Mouse (Mus musculus) embryo, embryonic 9.5 days (tissue): ENCODE results near the gene Chmp2b.

Source experiments
- DNase-seq: peaks from one replicate; pipeline ENCODE4 v3.0.0-alpha.2; 2017; ENCODE audit errors: extremely low spot score

The Chmp2b gene

DNA sequence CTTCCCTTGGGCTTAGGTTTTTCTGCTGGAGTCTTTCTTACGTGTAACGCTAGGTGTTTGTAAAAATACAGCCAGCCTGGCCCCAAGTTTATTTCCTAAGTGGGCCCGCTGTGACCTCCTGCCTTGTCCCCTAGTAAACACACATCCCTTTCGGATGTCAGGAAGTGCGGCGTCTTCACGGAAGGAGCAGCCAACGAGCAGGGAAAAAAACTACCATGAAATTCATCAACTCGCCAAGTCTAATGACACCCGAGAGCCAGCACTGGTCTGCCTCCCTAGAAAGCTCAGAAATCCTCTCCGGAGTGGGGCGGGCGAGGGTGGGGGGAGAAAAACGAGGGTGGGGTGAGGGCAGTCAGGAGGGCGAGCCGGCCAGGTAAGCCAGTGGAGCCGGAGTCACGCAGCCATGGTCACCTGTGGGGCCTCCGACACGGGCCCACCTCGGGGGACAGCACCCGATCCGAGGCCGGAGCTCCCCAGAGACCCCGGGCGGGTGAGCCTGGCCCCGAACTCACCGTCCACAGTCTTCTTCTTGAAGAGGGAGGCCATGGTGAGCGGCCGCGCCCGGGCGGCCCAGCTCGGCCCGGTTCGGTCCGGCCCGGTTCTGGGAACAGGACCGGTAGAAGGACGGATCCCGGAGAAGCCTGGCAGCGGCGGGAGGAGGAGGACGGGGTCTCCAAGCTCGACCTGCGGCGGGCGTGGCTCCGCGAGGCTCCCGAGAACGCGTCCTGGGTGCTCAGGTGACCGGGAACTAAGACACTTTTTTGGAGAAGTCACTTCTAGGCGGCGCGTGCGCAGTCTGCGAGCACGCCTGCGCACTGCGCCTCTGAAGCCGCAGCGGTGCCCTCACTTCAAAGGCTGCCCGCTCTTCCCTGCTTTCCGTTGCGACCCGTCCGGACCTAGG, at the start of gene Chmp2b:
TSS of gene Chmp2b (minus strand) at position 764 of the 901 bp plus-strand sequence.
- DNase-seq = peak; percentile 80

- no peak for DNase-seq
Observed at GRCm38 (mm10) chr16:65611678-65612077, 49.2 kb upstream of the Chmp2b start.

DNA sequence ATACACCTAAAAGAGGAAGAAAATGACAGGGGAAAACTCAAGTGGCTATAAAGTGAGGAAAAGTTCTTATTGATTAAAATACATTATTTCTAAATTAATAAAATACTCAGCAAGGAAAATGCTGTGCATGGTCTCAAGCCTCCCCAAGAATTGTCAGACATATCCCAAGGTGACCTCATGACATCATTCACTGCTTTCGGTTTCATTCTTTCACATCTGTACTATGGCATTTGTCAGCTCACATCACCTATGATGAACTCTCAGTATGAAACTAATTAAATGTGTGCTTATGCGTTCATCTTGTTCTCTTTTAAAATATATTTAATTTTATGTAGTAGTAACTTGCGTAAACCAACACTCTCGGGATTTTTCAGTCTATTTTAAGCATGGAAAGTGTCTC, 38.3 kb upstream of the Chmp2b start:
- no peak for DNase-seq

- no peak for DNase-seq
Observed at GRCm38 (mm10) chr16:65586111-65586865, 23.8 kb upstream of the Chmp2b start.

- DNase-seq = no peak
Observed at GRCm38 (mm10) chr16:65585699-65586098, 23.2 kb upstream of the Chmp2b start.

DNA sequence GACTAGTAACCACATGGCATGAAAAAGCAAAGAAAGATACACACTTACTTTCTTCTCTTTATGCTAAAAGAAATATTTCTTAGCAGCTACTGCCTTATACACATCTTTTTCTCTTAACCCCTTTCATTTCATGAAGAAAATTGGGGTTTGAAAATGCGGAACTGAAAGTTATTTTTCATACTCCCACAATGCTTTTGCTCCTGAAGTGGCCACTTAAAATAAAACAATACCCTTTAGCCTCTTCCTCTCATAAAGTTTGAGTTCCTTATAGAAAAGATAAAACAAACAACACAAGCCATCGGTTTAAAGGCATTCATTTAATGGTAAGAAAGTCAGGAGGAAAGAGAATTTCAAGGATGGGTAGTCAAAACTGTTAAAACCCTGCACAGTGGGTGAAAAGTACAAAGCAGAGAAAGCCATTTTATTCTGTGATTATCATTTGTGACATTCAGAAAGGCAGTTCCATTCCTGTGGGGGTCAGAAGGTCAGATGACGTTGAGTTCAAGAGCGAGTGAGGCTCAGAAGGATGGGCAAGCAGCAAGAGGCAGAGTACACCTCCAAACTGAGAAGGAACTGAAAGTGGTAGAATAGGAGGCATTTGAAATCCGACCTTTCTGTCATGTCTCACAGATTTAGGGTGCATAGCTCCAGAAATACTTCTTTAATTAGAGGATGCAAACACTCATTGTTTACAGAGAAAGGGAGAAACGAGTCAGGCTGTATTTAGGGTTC, 14.9 kb upstream of the Chmp2b start:
- DNase-seq = no peak

GRCm38 (mm10) chr16:65568853-65569252, 6.3 kb upstream of the Chmp2b start:
- DNase-seq = no peak

- DNase-seq = no peak
Observed at GRCm38 (mm10) chr16:65564951-65565350, 2.4 kb upstream of the Chmp2b start.

GRCm38 (mm10) chr16:65564306-65564705, 1.8 kb upstream of the Chmp2b start:
- DNase-seq = no peak

DNA sequence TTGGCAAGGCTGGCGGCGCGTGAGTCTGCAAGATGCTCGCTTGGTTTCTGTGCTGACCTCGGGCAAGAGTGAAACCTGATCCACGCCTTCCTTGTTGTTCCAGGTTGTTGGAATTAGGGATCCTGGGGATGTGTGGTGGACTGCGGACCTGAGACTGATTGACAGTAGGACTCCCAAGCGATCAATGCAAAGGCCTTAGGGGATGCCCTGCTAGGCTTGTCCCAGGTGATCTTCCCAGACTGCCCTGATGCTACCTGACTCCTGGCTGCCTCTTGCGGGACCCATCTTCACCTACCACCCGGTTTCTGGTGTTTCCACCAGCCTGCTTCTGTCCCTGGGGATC, 309 bp upstream of the Chmp2b start:
- DNase-seq = no peak

- DNase-seq = peak; percentile 10
Observed at GRCm38 (mm10) chr16:65560996-65561962, 1.2 kb downstream of the Chmp2b start.

GRCm38 (mm10) chr16:65559591-65559990, 2.9 kb downstream of the Chmp2b start:
- no peak for DNase-seq

- DNase-seq = no peak
Observed at GRCm38 (mm10) chr16:65557369-65557768, 5.2 kb downstream of the Chmp2b start.

DNA sequence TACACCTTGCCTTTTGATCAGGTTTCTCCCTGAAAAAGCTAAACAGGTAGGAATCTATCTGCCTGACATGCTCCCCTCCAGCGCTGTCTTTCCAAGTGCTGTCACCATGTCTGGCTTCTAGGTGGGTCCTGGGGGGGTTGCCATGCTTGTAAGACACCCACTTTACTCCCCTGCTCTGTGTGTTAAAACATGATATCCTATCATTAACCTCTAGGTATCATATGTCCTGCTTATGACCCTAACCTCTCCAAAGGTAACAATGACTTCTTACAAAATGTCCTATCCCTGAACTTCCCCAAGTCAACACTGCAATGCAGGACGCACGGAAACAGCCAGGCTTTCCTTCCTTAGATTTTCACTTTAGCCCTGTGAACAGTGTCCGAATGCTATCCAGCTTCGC, 8.3 kb downstream of the Chmp2b start:
- DNase-seq = no peak

DNA sequence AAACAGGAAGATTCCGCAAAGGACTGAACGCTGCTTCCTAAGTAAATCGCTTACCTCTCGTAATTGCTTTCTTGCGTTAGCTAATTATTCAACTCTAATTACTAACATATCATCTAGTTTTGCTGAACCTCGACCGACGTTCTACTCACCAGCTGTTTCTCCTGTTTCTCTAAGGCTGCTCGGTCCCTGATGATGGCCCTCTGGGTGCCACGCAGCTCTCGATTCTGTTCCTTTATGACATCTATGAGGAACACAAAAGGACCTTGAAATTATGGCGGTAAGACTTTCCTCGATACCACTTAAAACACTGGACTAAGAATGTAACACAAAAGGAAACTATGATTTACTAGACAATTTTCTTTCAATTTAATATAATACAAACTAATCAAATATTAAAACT, 11.7 kb downstream of the Chmp2b start:
- no peak for DNase-seq

DNA sequence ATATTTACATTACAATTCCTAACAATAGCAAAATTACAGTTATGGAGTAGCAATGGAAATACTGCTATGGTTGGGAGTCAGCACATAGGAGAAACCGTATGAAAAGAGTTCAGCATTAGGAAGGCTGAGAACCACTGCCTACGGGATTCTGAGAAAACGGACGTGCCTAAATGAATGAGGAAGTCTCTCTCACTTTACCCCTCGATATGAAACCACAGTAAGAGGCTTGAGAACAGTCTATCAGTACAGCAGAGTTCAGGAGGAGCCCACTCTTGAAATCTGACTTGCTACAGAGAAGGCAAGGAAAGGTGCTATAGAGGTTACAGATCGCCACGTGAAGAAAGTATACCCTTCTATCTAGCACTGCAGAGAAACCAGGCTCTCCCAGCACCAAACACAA, 13.6 kb downstream of the Chmp2b start:
- DNase-seq = no peak

- DNase-seq = no peak
Observed at GRCm38 (mm10) chr16:65543676-65544293, 18.7 kb downstream of the Chmp2b start.

- DNase-seq = peak; percentile 55
Observed at GRCm38 (mm10) chr16:65533315-65533999, 29.1 kb downstream of the Chmp2b start.

GRCm38 (mm10) chr16:65531663-65532062, 30.9 kb downstream of the Chmp2b start:
- DNase-seq = no peak

- DNase-seq = peak; percentile 5
Observed at GRCm38 (mm10) chr16:65529589-65529988, 32.9 kb downstream of the Chmp2b start.
